Mouse (Mus musculus) intestine, embryonic 14.5 days (tissue): ENCODE results near the gene Tmem233. TPM values are rescaled to one million over a fixed set of nuclear protein-coding genes. Genes with fewer than 3 reads are reported as not detected.

Source experiments
- ATAC-seq: fragments of 200-750 bp; cut with Nextera tagmentation; replicated peaks from 2 replicates; pipeline ENCODE4 v1.8.0; 2017; ENCODE audit warnings: low read depth, moderate number of reproducible peaks, moderate TSS enrichment, moderate library complexity; ENCODE audit not compliant: low FRiP score, low TSS enrichment
- DNase-seq: peaks from one replicate; pipeline ENCODE4 v3.0.0-alpha.2; 2018; ENCODE audit warnings: low spot score
- H3K27ac ChIP-seq: fragments of 300-500 bp; sonication (generic); 2 replicates; pipeline ENCODE4 v1.5.1; 2014; ENCODE audit warnings: low read depth, mild to moderate bottlenecking, control low read depth
- H3K27me3 ChIP-seq: fragments of 300-500 bp; sonication (generic); replicated peaks from 2 replicates; pipeline ENCODE4 v1.6.1; 2014; ENCODE audit warnings: low read length, control low read depth; ENCODE audit not compliant: control insufficient read depth, insufficient read depth
- H3K36me3 ChIP-seq: fragments of 300-500 bp; sonication (generic); 2 replicates; pipeline ENCODE4 v1.6.1; 2014; ENCODE audit warnings: low read length, control low read depth; ENCODE audit not compliant: control insufficient read depth, insufficient read depth
- H3K4me1 ChIP-seq: fragments of 300-500 bp; sonication (generic); replicated peaks from 2 replicates; pipeline ENCODE4 v1.6.1; 2014; ENCODE audit warnings: low read length, control low read depth, mixed read lengths; ENCODE audit not compliant: control insufficient read depth, insufficient read depth
- H3K4me2 ChIP-seq: fragments of 300-500 bp; sonication (generic); 2 replicates; pipeline ENCODE4 v1.6.1; 2014; ENCODE audit warnings: low read length
- H3K4me3 ChIP-seq: fragments of 300-500 bp; sonication (generic); 2 replicates; pipeline ENCODE4 v1.5.1; 2014; ENCODE audit warnings: low read depth, low read length, control low read depth, mixed read lengths
- H3K9ac ChIP-seq: fragments of 300-500 bp; sonication (generic); 2 replicates; pipeline ENCODE4 v1.6.1; 2014; ENCODE audit warnings: mild to moderate bottlenecking, low read length
- H3K9me3 ChIP-seq: fragments of 300-500 bp; sonication (generic); 2 replicates; pipeline ENCODE4 v1.6.1; 2016; ENCODE audit warnings: low read length, control low read depth; ENCODE audit not compliant: control insufficient read depth
- WGBS: fragments of 180-500 bp; shearing (Covaris S2); extraction: QIAGEN DNeasy Blood & Tissue Kit; methylation state at CpG from one replicate; pipeline ENCODE4 v1.1.7; 2014; 5-methylcytosine and 5-hydroxymethylcytosine counted together
- polyA plus RNA-seq: library from polyadenylated mRNA; unstranded; fragments of >200 nt; fragmentation: Nextera tagmentation; extraction: Ambion mirVana; gene quantifications from 2 replicates; pipeline ENCODE4 v1.2.1, GENCODE M21; 2014

The Tmem233 gene
- polyA plus RNA-seq, 1 experiment from 2014 or later, result not detected

GRCm38 (mm10) chr5:116006324-116007099, 76.5 kb downstream of the Tmem233 start:
- H3K27ac ChIP-seq, result no peak overlapping the region
- ATAC-seq, result no peak
- no peak overlapping the region for H3K4me2 ChIP-seq
- H3K9ac ChIP-seq, result no peak overlapping the region
- peaks cover 5% of the 10 kb centered on the region; the same call in 1 of the 2 replicates for H3K36me3 ChIP-seq
- H3K4me1 ChIP-seq, result no peaks in the 10 kb centered on the region
- H3K27me3 ChIP-seq, result no peaks in the 10 kb centered on the region
- H3K4me3 ChIP-seq, result no peak overlapping the region
- 71% methylated on average over 22 of the region's 22 CpGs for WGBS
- no peaks in the 10 kb centered on the region for H3K9me3 ChIP-seq
- DNase-seq, result no peak

- ATAC-seq (no peak), DNase-seq (no peak)
- Histone ChIP-seq H3K36me3 (peaks cover 9% of the 10 kb centered on the region; the same call in 1 of the 2 replicates), H3K4me3 (no peak overlapping the region), H3K9ac (no peak overlapping the region), H3K4me1 (no peaks in the 10 kb centered on the region), H3K4me2 (no peak overlapping the region), H3K27me3 (no peaks in the 10 kb centered on the region), H3K27ac (no peak overlapping the region), H3K9me3 (no peaks in the 10 kb centered on the region)
- 86% methylated on average over 10 of the region's 10 CpGs for WGBS
Observed at GRCm38 (mm10) chr5:116004271-116004670, 78.8 kb downstream of the Tmem233 start.

DNA sequence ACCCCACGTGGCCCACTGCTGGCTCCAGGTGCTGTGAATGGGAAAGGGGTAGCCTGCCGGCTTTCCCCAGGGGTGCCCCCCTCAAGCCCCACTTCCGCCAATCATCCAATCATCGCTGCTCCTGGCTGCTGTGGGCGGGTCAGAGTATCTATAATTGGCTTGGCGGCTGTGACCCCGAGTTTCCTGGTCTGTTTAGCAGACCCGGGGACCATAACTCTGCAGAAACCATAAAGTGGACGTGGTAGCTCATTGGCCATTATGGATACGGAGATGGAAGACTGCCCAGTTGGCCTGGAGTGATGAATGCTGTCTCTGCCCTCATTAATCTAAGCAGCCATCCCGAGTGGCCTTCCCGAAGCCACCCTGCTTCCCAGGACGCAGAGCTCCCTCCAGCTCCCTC, 79.2 kb downstream of the Tmem233 start:
- WGBS, result 55% methylated on average over 13 of the region's 13 CpGs
- ATAC-seq, result no peak

GRCm38 (mm10) chr5:116003154-116003553, 79.9 kb downstream of the Tmem233 start:
- no peak for ATAC-seq
- no peak overlapping the region for H3K4me3 ChIP-seq
- H3K36me3 ChIP-seq, result peaks cover 9% of the 10 kb centered on the region; the same call in 1 of the 2 replicates
- no peaks in the 10 kb centered on the region for H3K4me1 ChIP-seq
- no peaks in the 10 kb centered on the region for H3K9me3 ChIP-seq
- no peak overlapping the region for H3K4me2 ChIP-seq
- no peak overlapping the region for H3K27ac ChIP-seq
- no peaks in the 10 kb centered on the region for H3K27me3 ChIP-seq
- 84% methylated on average over 8 of the region's 8 CpGs for WGBS
- DNase-seq, result no peak
- H3K9ac ChIP-seq, result no peak overlapping the region

More for the DNA sequence above, 79.2 kb downstream of the Tmem233 start:
- H3K4me2 ChIP-seq, result no peak overlapping the region
- H3K4me1 ChIP-seq, result no peaks in the 10 kb centered on the region
- H3K27ac ChIP-seq, result no peak overlapping the region
- H3K36me3 ChIP-seq, result peaks cover 9% of the 10 kb centered on the region; the same call in 1 of the 2 replicates
- H3K9ac ChIP-seq, result no peak overlapping the region
- no peak for DNase-seq
- H3K27me3 ChIP-seq, result no peaks in the 10 kb centered on the region
- no peaks in the 10 kb centered on the region for H3K9me3 ChIP-seq
- H3K4me3 ChIP-seq, result no peak overlapping the region

DNA sequence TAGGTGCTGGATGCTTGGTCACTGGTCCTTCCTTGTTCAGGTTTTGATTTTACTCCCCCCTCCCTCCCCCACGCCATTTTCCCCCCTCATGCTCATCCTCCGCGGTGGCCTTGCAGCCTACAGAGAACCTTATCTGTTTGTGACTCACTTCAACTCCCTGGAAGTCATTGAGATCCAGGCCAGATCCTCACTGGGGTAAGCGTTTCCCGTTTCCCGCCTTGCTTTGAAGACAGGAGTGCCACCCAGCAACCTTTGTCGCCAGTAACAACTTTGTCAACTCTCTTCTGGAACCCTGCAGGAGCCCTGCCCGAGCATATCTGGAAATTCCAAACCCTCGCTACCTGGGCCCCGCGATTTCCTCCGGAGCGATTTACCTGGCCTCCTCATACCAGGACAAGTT, 85.7 kb downstream of the Tmem233 start:
- Histone ChIP-seq H3K4me1 (no peaks in the 10 kb centered on the region), H3K36me3 (peaks cover 30% of the 10 kb centered on the region), H3K27me3 (no peaks in the 10 kb centered on the region), H3K4me3 (no peak overlapping the region), H3K9me3 (no peaks in the 10 kb centered on the region), H3K9ac (no peak overlapping the region), H3K27ac (no peak overlapping the region), H3K4me2 (no peak overlapping the region)
- WGBS, result 82% methylated on average over 13 of the region's 13 CpGs
- ATAC-seq (no peak), DNase-seq (no peak)

DNA sequence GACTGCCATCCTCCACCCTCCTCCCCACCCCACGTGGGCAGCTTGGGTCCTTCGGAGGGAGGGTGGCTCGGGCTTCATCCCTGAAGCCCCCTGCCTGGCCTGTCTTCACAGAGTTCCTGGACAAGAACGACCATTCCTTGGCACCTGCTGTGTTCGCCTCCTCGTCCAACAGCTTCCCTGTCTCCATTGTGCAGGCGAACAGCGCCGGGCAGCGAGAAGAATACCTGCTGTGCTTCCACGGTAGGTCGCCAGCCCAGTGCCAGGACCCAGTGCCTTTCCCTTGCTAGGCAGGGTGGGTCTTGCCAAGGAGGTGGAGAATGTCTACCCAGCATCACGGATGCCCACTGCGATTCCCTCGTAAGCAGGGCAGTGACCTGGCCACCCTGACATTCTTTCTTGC, 88.9 kb downstream of the Tmem233 start:
- peaks cover 45% of the 10 kb centered on the region for H3K36me3 ChIP-seq
- H3K27ac ChIP-seq, result no peak overlapping the region
- no peak overlapping the region for H3K4me3 ChIP-seq
- peaks cover 8% of the 10 kb centered on the region for H3K9me3 ChIP-seq
- ATAC-seq (no peak), DNase-seq (no peak)
- H3K27me3 ChIP-seq, result no peaks in the 10 kb centered on the region
- H3K4me2 ChIP-seq, result no peak overlapping the region
- H3K9ac ChIP-seq, result no peak overlapping the region
- H3K4me1 ChIP-seq, result no peaks in the 10 kb centered on the region
- 93% methylated on average over 15 of the region's 15 CpGs for WGBS

- no peak overlapping the region for H3K4me2 ChIP-seq
- no peaks in the 10 kb centered on the region for H3K27me3 ChIP-seq
- peaks cover 63% of the 10 kb centered on the region for H3K36me3 ChIP-seq
- no peaks in the 10 kb centered on the region for H3K4me1 ChIP-seq
- no peak overlapping the region for H3K27ac ChIP-seq
- peaks cover 8% of the 10 kb centered on the region for H3K9me3 ChIP-seq
- H3K9ac ChIP-seq, result no peak overlapping the region
- H3K4me3 ChIP-seq, result no peak overlapping the region
- DNase-seq (no peak), ATAC-seq (no peak)
- WGBS, result 93% methylated on average over 11 of the region's 11 CpGs
Observed at GRCm38 (mm10) chr5:115991717-115992116, 91.3 kb downstream of the Tmem233 start.
